Mouse (Mus musculus): ENCODE data around the gene Pla2g6. TPM values are rescaled to one million over a fixed set of nuclear protein-coding genes. Genes with fewer than 3 reads are reported as not detected.

Pla2g6 gene
- polyA plus RNA-seq, 1 experiment from 2014 or later, result 26.1 TPM

GRCm38 (mm10) chr15:79262786-79263309 is 65.3 kb downstream of the Pla2g6 start:
- Histone ChIP-seq H3K36me3 (no peaks in the 10 kb centered on the region), H3K4me2 (peak overlapping the region; percentile 88), H3K27me3 (replicated peaks) (peaks cover 48% of the 10 kb centered on the region), H3K27ac (replicated peaks) (no peak overlapping the region), H3K9me3 (replicated peaks) (no peaks in the 10 kb centered on the region), H3K9ac (replicated peaks) (no peak overlapping the region), H3K4me3 (replicated peaks) (peak overlapping the region; percentile 52; the same call in 1 of the 2 replicates), H3K4me1 (peaks cover 20% of the 10 kb centered on the region)
- 96% methylated on average over 3 of the region's 3 CpGs for WGBS
- ATAC-seq (ENCODE audit: low FRiP score), result no peak

- Histone ChIP-seq H3K9me3 (replicated peaks) (no peaks in the 10 kb centered on the region), H3K4me1 (peaks cover 20% of the 10 kb centered on the region), H3K27ac (replicated peaks) (no peak overlapping the region), H3K36me3 (no peaks in the 10 kb centered on the region), H3K27me3 (replicated peaks) (peaks cover 48% of the 10 kb centered on the region), H3K9ac (replicated peaks) (no peak overlapping the region), H3K4me2 (peak overlapping the region; percentile 88), H3K4me3 (replicated peaks) (peak overlapping the region; percentile 52)
- WGBS, result 16% methylated on average over 13 of the region's 13 CpGs
- no peak for ATAC-seq (ENCODE audit: low FRiP score)
These were observed 65.8 kb downstream of the Pla2g6 start for GRCm38 (mm10) chr15:79262375-79262774.

GRCm38 (mm10) chr15:79261757-79262156 is 66.4 kb downstream of the Pla2g6 start:
- WGBS, result 0% methylated on average over 19 of the region's 28 CpGs
- peaks cover 48% of the 10 kb centered on the region for H3K27me3 ChIP-seq (replicated peaks)

GRCm38 (mm10) chr15:79261095-79261725 is 67.0 kb downstream of the Pla2g6 start:
- H3K27ac ChIP-seq (replicated peaks), result no peak overlapping the region
- H3K4me2 ChIP-seq, result peak overlapping the region; percentile 88
- peak; percentile 83 for ATAC-seq (ENCODE audit: low FRiP score)
- H3K4me3 ChIP-seq (replicated peaks), result peak overlapping the region; percentile 52
- peaks cover 48% of the 10 kb centered on the region for H3K27me3 ChIP-seq (replicated peaks)
- WGBS, result under 1% methylated on average over 52 of the region's 62 CpGs
- H3K9ac ChIP-seq (replicated peaks), result peak overlapping the region; percentile 58
- H3K4me1 ChIP-seq, result peaks cover 20% of the 10 kb centered on the region
- H3K36me3 ChIP-seq, result no peaks in the 10 kb centered on the region
- H3K9me3 ChIP-seq (replicated peaks), result no peaks in the 10 kb centered on the region

More at GRCm38 (mm10) chr15:79261757-79262156, 66.4 kb downstream of the Pla2g6 start:
- Histone ChIP-seq H3K4me3 (replicated peaks) (peak overlapping the region; percentile 52), H3K36me3 (no peaks in the 10 kb centered on the region), H3K4me2 (peak overlapping the region; percentile 88), H3K9me3 (replicated peaks) (no peaks in the 10 kb centered on the region), H3K9ac (replicated peaks) (peak overlapping the region; percentile 58), H3K4me1 (peaks cover 20% of the 10 kb centered on the region), H3K27ac (replicated peaks) (no peak overlapping the region)
- ATAC-seq (ENCODE audit: low FRiP score), result peak; percentile 71

GRCm38 (mm10) chr15:79258521-79258920 is 69.7 kb downstream of the Pla2g6 start:
- Histone ChIP-seq H3K4me1 (peaks cover 20% of the 10 kb centered on the region), H3K9ac (replicated peaks) (no peak overlapping the region), H3K27ac (replicated peaks) (no peak overlapping the region), H3K4me3 (replicated peaks) (no peak overlapping the region), H3K36me3 (no peaks in the 10 kb centered on the region), H3K4me2 (no peak overlapping the region), H3K27me3 (replicated peaks) (peaks cover 56% of the 10 kb centered on the region), H3K9me3 (replicated peaks) (no peaks in the 10 kb centered on the region)
- 33% methylated on average over 17 of the region's 17 CpGs for WGBS
- no peak for ATAC-seq (ENCODE audit: low FRiP score)

- no peak within 1 kb of the TSS for H3K4me2 ChIP-seq
- H3K4me3 ChIP-seq (replicated peaks), result no peak within 1 kb of the TSS
- H3K9me3 ChIP-seq (replicated peaks), result no peaks in the 10 kb centered on the region
- H3K27me3 ChIP-seq (replicated peaks), result peaks cover 53% of the 10 kb centered on the region
- no peak within 1 kb of the TSS for H3K27ac ChIP-seq (replicated peaks)
- WGBS, result 35% methylated on average over 3 of the region's 3 CpGs
- no peaks in the 10 kb centered on the region for H3K36me3 ChIP-seq
- ATAC-seq (ENCODE audit: low FRiP score), result no peak
- no peak within 1 kb of the TSS for H3K9ac ChIP-seq (replicated peaks)
- peaks cover 16% of the 10 kb centered on the region for H3K4me1 ChIP-seq
These were observed 73.5 kb downstream of the Pla2g6 start, which contains the start of gene Slc16a8 for GRCm38 (mm10) chr15:79254661-79255060. Gene Slc16a8 (minus strand): TSS chr15:79254761.

- H3K9me3 ChIP-seq (replicated peaks), result no peaks in the 10 kb centered on the region
- peak overlapping the region; percentile 35 for H3K4me3 ChIP-seq (replicated peaks)
- H3K27me3 ChIP-seq (replicated peaks), result peaks cover 41% of the 10 kb centered on the region
- peak overlapping the region; percentile 39 for H3K9ac ChIP-seq (replicated peaks)
- H3K36me3 ChIP-seq, result peaks cover 13% of the 10 kb centered on the region
- peaks cover 16% of the 10 kb centered on the region for H3K4me1 ChIP-seq
- no peak overlapping the region for H3K27ac ChIP-seq (replicated peaks)
- no peak for ATAC-seq (ENCODE audit: low FRiP score)
- H3K4me2 ChIP-seq, result peak overlapping the region; percentile 66
- 33% methylated on average over 24 of the region's 24 CpGs for WGBS
These were observed 75.6 kb downstream of the Pla2g6 start for GRCm38 (mm10) chr15:79252580-79252979.

- Histone ChIP-seq H3K4me2 (peak overlapping the region; percentile 66), H3K4me1 (peaks cover 16% of the 10 kb centered on the region), H3K27me3 (replicated peaks) (peaks cover 41% of the 10 kb centered on the region), H3K4me3 (replicated peaks) (peak overlapping the region; percentile 35), H3K36me3 (peaks cover 18% of the 10 kb centered on the region), H3K9me3 (replicated peaks) (no peaks in the 10 kb centered on the region), H3K27ac (replicated peaks) (no peak overlapping the region; the same call in 1 of the 2 replicates), H3K9ac (replicated peaks) (peak overlapping the region; percentile 39)
- 2% methylated on average over 61 of the region's 61 CpGs for WGBS
- ATAC-seq (ENCODE audit: low FRiP score), result peak; percentile 78
These were observed 76.3 kb downstream of the Pla2g6 start for GRCm38 (mm10) chr15:79251781-79252491.

GRCm38 (mm10) chr15:79251168-79251567 is 77.0 kb downstream of the Pla2g6 start:
- no peak for ATAC-seq (ENCODE audit: low FRiP score)
- H3K27ac ChIP-seq (replicated peaks), result no peak overlapping the region
- H3K4me1 ChIP-seq, result peaks cover 16% of the 10 kb centered on the region
- WGBS, result 54% methylated on average over 7 of the region's 7 CpGs
- peaks cover 41% of the 10 kb centered on the region for H3K27me3 ChIP-seq (replicated peaks)
- H3K9ac ChIP-seq (replicated peaks), result no peak overlapping the region; the same call in 1 of the 2 replicates
- H3K9me3 ChIP-seq (replicated peaks), result no peaks in the 10 kb centered on the region
- H3K36me3 ChIP-seq, result peaks cover 25% of the 10 kb centered on the region
- H3K4me2 ChIP-seq, result no peak overlapping the region
- no peak overlapping the region for H3K4me3 ChIP-seq (replicated peaks)

GRCm38 (mm10) chr15:79250236-79250635 is 78.0 kb downstream of the Pla2g6 start:
- ATAC-seq (ENCODE audit: low FRiP score), result no peak
- Histone ChIP-seq H3K27ac (replicated peaks) (no peak overlapping the region), H3K4me2 (no peak overlapping the region), H3K27me3 (replicated peaks) (peaks cover 41% of the 10 kb centered on the region), H3K4me3 (replicated peaks) (no peak overlapping the region), H3K9ac (replicated peaks) (no peak overlapping the region), H3K9me3 (replicated peaks) (no peaks in the 10 kb centered on the region), H3K4me1 (peaks cover 16% of the 10 kb centered on the region), H3K36me3 (peaks cover 35% of the 10 kb centered on the region)
- 90% methylated on average over 2 of the region's 2 CpGs for WGBS

- peaks cover 4% of the 10 kb centered on the region; the same call in 1 of the 2 replicates for H3K27me3 ChIP-seq (replicated peaks)
- no peak overlapping the region for H3K4me2 ChIP-seq
- no peak overlapping the region for H3K9ac ChIP-seq (replicated peaks)
- no peak for ATAC-seq (ENCODE audit: low FRiP score)
- peaks cover 64% of the 10 kb centered on the region for H3K36me3 ChIP-seq
- H3K4me1 ChIP-seq, result peaks cover 17% of the 10 kb centered on the region
- H3K9me3 ChIP-seq (replicated peaks), result no peaks in the 10 kb centered on the region
- H3K27ac ChIP-seq (replicated peaks), result no peak overlapping the region
- H3K4me3 ChIP-seq (replicated peaks), result no peak overlapping the region
- 88% methylated on average over 3 of the region's 3 CpGs for WGBS
These were observed 82.9 kb downstream of the Pla2g6 start for GRCm38 (mm10) chr15:79245321-79245720.
